Mouse (Mus musculus): ENCODE results near the gene Camk1d. TPM values are rescaled to one million over a fixed set of nuclear protein-coding genes. Genes with fewer than 3 reads are reported as not detected.

Camk1d gene
- polyA plus RNA-seq, 1 experiment from 2014 or later, result 1.4 TPM

GRCm38 (mm10) chr2:5510042-5510441, 204.3 kb downstream of the Camk1d start:
- 90% methylated on average over 6 of the region's 6 CpGs for WGBS
- H3K4me3 ChIP-seq, result no peak overlapping the region
- H3K9me3 ChIP-seq (replicated peaks), result peaks cover 7% of the 10 kb centered on the region; the same call in 1 of the 2 replicates
- H3K27me3 ChIP-seq (ENCODE audit: low read depth, poor library complexity, severe bottlenecking), result no peaks in the 10 kb centered on the region
- no peak overlapping the region for H3K27ac ChIP-seq (replicated peaks)
- H3K4me1 ChIP-seq, result no peaks in the 10 kb centered on the region
- DNase-seq (ENCODE audit: low spot score), result no peak
- H3K36me3 ChIP-seq, result no peaks in the 10 kb centered on the region

- H3K4me3 ChIP-seq, result no peak overlapping the region
- H3K27ac ChIP-seq (replicated peaks), result no peak overlapping the region
- H3K4me1 ChIP-seq, result no peaks in the 10 kb centered on the region
- no peaks in the 10 kb centered on the region for H3K9me3 ChIP-seq (replicated peaks)
- H3K36me3 ChIP-seq, result no peaks in the 10 kb centered on the region
- H3K27me3 ChIP-seq (ENCODE audit: low read depth, poor library complexity, severe bottlenecking), result no peaks in the 10 kb centered on the region
- DNase-seq (ENCODE audit: low spot score), result no peak
- 77% methylated on average over 4 of the region's 4 CpGs for WGBS
Measured at GRCm38 (mm10) chr2:5499620-5500019, 214.7 kb downstream of the Camk1d start.

- no peak overlapping the region for H3K4me3 ChIP-seq
- no peaks in the 10 kb centered on the region for H3K9me3 ChIP-seq (replicated peaks)
- H3K36me3 ChIP-seq, result no peaks in the 10 kb centered on the region
- H3K4me1 ChIP-seq, result 0 out of 2 replicates have a peak, but pooled peaks cover 4% of the 10 kb centered on the region
- H3K27ac ChIP-seq (replicated peaks), result no peak overlapping the region
- WGBS, result 72% methylated on average over 5 of the region's 5 CpGs
- DNase-seq (ENCODE audit: low spot score), result no peak
- H3K27me3 ChIP-seq (ENCODE audit: low read depth, poor library complexity, severe bottlenecking), result no peaks in the 10 kb centered on the region
Measured at GRCm38 (mm10) chr2:5489916-5490315, 224.4 kb downstream of the Camk1d start.

- Histone ChIP-seq H3K4me1 (peaks cover 9% of the 10 kb centered on the region; the same call in 1 of the 2 replicates), H3K4me3 (no peak overlapping the region), H3K36me3 (no peaks in the 10 kb centered on the region), H3K27ac (replicated peaks) (no peak overlapping the region), H3K9me3 (replicated peaks) (no peaks in the 10 kb centered on the region), H3K27me3 (ENCODE audit: low read depth, poor library complexity, severe bottlenecking) (no peaks in the 10 kb centered on the region)
- whole genome bisulfite sequencing, result 93% methylated on average over 3 of the region's 3 CpGs
- no peak for DNase-seq (ENCODE audit: low spot score)
Measured at GRCm38 (mm10) chr2:5487344-5487743, 227.0 kb downstream of the Camk1d start.

GRCm38 (mm10) chr2:5486663-5487062, 227.7 kb downstream of the Camk1d start:
- Histone ChIP-seq H3K4me1 (peaks cover 9% of the 10 kb centered on the region; the same call in 1 of the 2 replicates), H3K4me3 (no peak overlapping the region), H3K36me3 (no peaks in the 10 kb centered on the region), H3K27me3 (ENCODE audit: low read depth, poor library complexity, severe bottlenecking) (no peaks in the 10 kb centered on the region), H3K27ac (replicated peaks) (no peak overlapping the region), H3K9me3 (replicated peaks) (no peaks in the 10 kb centered on the region)
- no peak for DNase-seq (ENCODE audit: low spot score)
- 93% methylated on average over 7 of the region's 7 CpGs for WGBS

GRCm38 (mm10) chr2:5485786-5486185, 228.5 kb downstream of the Camk1d start:
- no peak for DNase-seq (ENCODE audit: low spot score)
- Histone ChIP-seq H3K27me3 (ENCODE audit: low read depth, poor library complexity, severe bottlenecking) (no peaks in the 10 kb centered on the region), H3K4me1 (peaks cover 9% of the 10 kb centered on the region; the same call in 1 of the 2 replicates), H3K4me3 (no peak overlapping the region), H3K9me3 (replicated peaks) (no peaks in the 10 kb centered on the region), H3K36me3 (no peaks in the 10 kb centered on the region), H3K27ac (replicated peaks) (no peak overlapping the region)
- 94% methylated on average over 6 of the region's 6 CpGs for WGBS

- whole genome bisulfite sequencing, result 88% methylated on average over 3 of the region's 3 CpGs
- Histone ChIP-seq H3K4me1 (peaks cover 5% of the 10 kb centered on the region; the same call in 1 of the 2 replicates), H3K9me3 (replicated peaks) (no peaks in the 10 kb centered on the region), H3K4me3 (no peak overlapping the region), H3K27me3 (ENCODE audit: low read depth, poor library complexity, severe bottlenecking) (no peaks in the 10 kb centered on the region), H3K27ac (replicated peaks) (no peak overlapping the region), H3K36me3 (no peaks in the 10 kb centered on the region)
- no peak for DNase-seq (ENCODE audit: low spot score)
Measured at GRCm38 (mm10) chr2:5479886-5480285, 234.4 kb downstream of the Camk1d start.

GRCm38 (mm10) chr2:5478709-5479108, 235.6 kb downstream of the Camk1d start:
- no peaks in the 10 kb centered on the region for H3K4me1 ChIP-seq
- no peak for DNase-seq (ENCODE audit: low spot score)
- no peak overlapping the region for H3K4me3 ChIP-seq
- H3K27me3 ChIP-seq (ENCODE audit: low read depth, poor library complexity, severe bottlenecking), result no peaks in the 10 kb centered on the region
- no peak overlapping the region for H3K27ac ChIP-seq (replicated peaks)
- no peaks in the 10 kb centered on the region for H3K9me3 ChIP-seq (replicated peaks)
- no peaks in the 10 kb centered on the region for H3K36me3 ChIP-seq
- WGBS, result 95% methylated on average over 5 of the region's 5 CpGs

GRCm38 (mm10) chr2:5478256-5478655, 236.1 kb downstream of the Camk1d start:
- Histone ChIP-seq H3K4me3 (no peak overlapping the region), H3K4me1 (no peaks in the 10 kb centered on the region), H3K36me3 (no peaks in the 10 kb centered on the region), H3K27ac (replicated peaks) (no peak overlapping the region), H3K9me3 (replicated peaks) (no peaks in the 10 kb centered on the region), H3K27me3 (ENCODE audit: low read depth, poor library complexity, severe bottlenecking) (no peaks in the 10 kb centered on the region)
- WGBS, result 97% methylated on average over 4 of the region's 4 CpGs
- DNase-seq (ENCODE audit: low spot score), result no peak

GRCm38 (mm10) chr2:5477525-5477924, 236.8 kb downstream of the Camk1d start:
- H3K27me3 ChIP-seq (ENCODE audit: low read depth, poor library complexity, severe bottlenecking), result no peaks in the 10 kb centered on the region
- H3K4me3 ChIP-seq, result no peak overlapping the region
- DNase-seq (ENCODE audit: low spot score), result no peak
- H3K9me3 ChIP-seq (replicated peaks), result no peaks in the 10 kb centered on the region
- H3K4me1 ChIP-seq, result no peaks in the 10 kb centered on the region
- 80% methylated on average over 1 of the region's 1 CpGs for WGBS
- no peaks in the 10 kb centered on the region for H3K36me3 ChIP-seq
- H3K27ac ChIP-seq (replicated peaks), result no peak overlapping the region

GRCm38 (mm10) chr2:5469366-5469941, 244.9 kb downstream of the Camk1d start:
- H3K27me3 ChIP-seq (ENCODE audit: low read depth, poor library complexity, severe bottlenecking), result no peaks in the 10 kb centered on the region
- peaks cover 32% of the 10 kb centered on the region for H3K4me1 ChIP-seq
- no peaks in the 10 kb centered on the region for H3K36me3 ChIP-seq
- no peak overlapping the region for H3K4me3 ChIP-seq
- 49% methylated on average over 4 of the region's 4 CpGs for WGBS
- no peaks in the 10 kb centered on the region for H3K9me3 ChIP-seq (replicated peaks)
- no peak overlapping the region for H3K27ac ChIP-seq (replicated peaks)
- DNase-seq (ENCODE audit: low spot score), result peak; percentile 17

GRCm38 (mm10) chr2:5467537-5467936, 246.8 kb downstream of the Camk1d start:
- no peak for DNase-seq (ENCODE audit: low spot score)
- Histone ChIP-seq H3K9me3 (replicated peaks) (no peaks in the 10 kb centered on the region), H3K4me3 (no peak overlapping the region), H3K27me3 (ENCODE audit: low read depth, poor library complexity, severe bottlenecking) (no peaks in the 10 kb centered on the region), H3K4me1 (peaks cover 32% of the 10 kb centered on the region), H3K27ac (replicated peaks) (no peak overlapping the region), H3K36me3 (no peaks in the 10 kb centered on the region)
- 77% methylated on average over 2 of the region's 2 CpGs for WGBS

- H3K4me3 ChIP-seq, result no peak overlapping the region
- H3K4me1 ChIP-seq, result no peaks in the 10 kb centered on the region
- 90% methylated on average over 16 of the region's 16 CpGs for WGBS
- no peak overlapping the region for H3K27ac ChIP-seq (replicated peaks)
- H3K36me3 ChIP-seq, result no peaks in the 10 kb centered on the region
- DNase-seq (ENCODE audit: low spot score), result no peak
- H3K9me3 ChIP-seq (replicated peaks), result no peaks in the 10 kb centered on the region
- no peaks in the 10 kb centered on the region for H3K27me3 ChIP-seq (ENCODE audit: low read depth, poor library complexity, severe bottlenecking)
Measured at GRCm38 (mm10) chr2:5458671-5459235, 255.6 kb downstream of the Camk1d start.

Measured in midbrain, embryonic 10.5 days (tissue).